Mouse (Mus musculus) myocyte (in vitro differentiated cells): ENCODE results near the gene Pdia5.

Experiments
- MYOG ChIP-seq, 3 experiments: IDR thresholded peaks; one replicate each; pipeline ENCODE4 v1.6.1; 2011; ENCODE audit warnings: control low read depth in 2 of 3, low read depth in 2 of 3, mild to moderate bottlenecking in 2 of 3; ENCODE audit not compliant: insufficient read length in 2 of 3, control insufficient read depth in 1 of 3, insufficient read depth in 1 of 3
- POLR2A ChIP-seq: IDR thresholded peaks from one replicate; pipeline ENCODE4 v1.6.1; 2011; ENCODE audit warnings: low read depth, mild to moderate bottlenecking, control low read depth, moderate library complexity; ENCODE audit not compliant: insufficient read length
- POLR2AphosphoS2 ChIP-seq: IDR thresholded peaks from one replicate; pipeline ENCODE4 v1.6.1; 2011; ENCODE audit warnings: low read depth, control low read depth; ENCODE audit not compliant: insufficient read length
- REST ChIP-seq: IDR thresholded peaks from one replicate; pipeline ENCODE4 v1.6.1; 2011; ENCODE audit warnings: mild to moderate bottlenecking, control low read depth, moderate library complexity; ENCODE audit not compliant: insufficient read depth, insufficient read length
- TCF12 ChIP-seq: IDR thresholded peaks from one replicate; pipeline ENCODE4 v1.6.1; 2011; ENCODE audit warnings: mild to moderate bottlenecking, control low read depth; ENCODE audit not compliant: poor library complexity, insufficient read depth, severe bottlenecking
- USF1 ChIP-seq: IDR thresholded peaks from one replicate; pipeline ENCODE4 v1.6.1; 2011; ENCODE audit warnings: low read depth, mild to moderate bottlenecking, control low read depth, moderate library complexity

DNA sequence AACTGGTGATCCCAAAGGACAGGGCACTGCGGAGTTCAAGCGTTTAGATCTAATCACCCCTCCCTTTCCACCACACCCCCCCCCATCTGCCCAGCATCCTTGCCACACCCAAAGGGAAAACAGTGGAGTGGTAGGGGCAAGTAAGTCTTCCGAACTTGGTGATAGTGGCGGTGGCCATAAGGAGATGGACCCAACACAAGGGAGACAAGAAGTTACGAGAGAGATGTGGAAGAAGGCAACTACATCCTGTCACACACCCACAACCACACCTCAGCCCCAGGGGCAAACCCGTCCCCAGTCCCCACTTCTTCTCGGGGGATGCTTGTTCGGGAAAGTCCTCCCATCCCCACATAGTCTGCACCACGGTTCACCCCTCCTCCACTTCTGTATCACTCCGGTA is 880 bp downstream of the Pdia5 start:
- TF ChIP-seq POLR2A (no peak), TCF12 (no peak), POLR2AphosphoS2 (no peak), MYOG (IDR thresholded peaks at IDR 0.05; ENCODE audit: control insufficient read depth in 1 of 3, insufficient read depth in 1 of 3, insufficient read length in 2 of 3, low read depth in 2 of 3) (no peak), USF1 (no peak), REST (no peak)
